Mouse (Mus musculus): Measurements from ENCODE around the gene Prr3. TPM values are rescaled to one million over a fixed set of nuclear protein-coding genes. Genes with fewer than 3 reads are reported as not detected.
"Not testable (repeated sequence)": the region's sequence is repeated elsewhere in the genome, so short reads cannot be mapped to it uniquely, and the experiment has no call there.

The Prr3 gene
- total RNA-seq (2022), result 1 to 10 TPM; 1.5 to 2.5 (median 1.9) TPM

- peak; percentile 86 to 89 for DNase-seq (ENCODE audit: low spot score in 2 of 2)
Observed at GRCm38 (mm10) chr17:35979401-35980362, at the start of gene Prr3, which contains the start of gene Gnl1. Gene Prr3, minus strand, starts transcription at chr17:35980236. Gene Gnl1, plus strand, starts transcription at chr17:35979851.

GRCm38 (mm10) chr17:36028879-36029619 lies 49.0 kb upstream of the Prr3 start:
- no peak for DNase-seq (ENCODE audit: low spot score in 2 of 2)

GRCm38 (mm10) chr17:36027663-36028062 lies 47.6 kb upstream of the Prr3 start:
- DNase-seq (ENCODE audit: low spot score in 2 of 2), result no peak

DNA sequence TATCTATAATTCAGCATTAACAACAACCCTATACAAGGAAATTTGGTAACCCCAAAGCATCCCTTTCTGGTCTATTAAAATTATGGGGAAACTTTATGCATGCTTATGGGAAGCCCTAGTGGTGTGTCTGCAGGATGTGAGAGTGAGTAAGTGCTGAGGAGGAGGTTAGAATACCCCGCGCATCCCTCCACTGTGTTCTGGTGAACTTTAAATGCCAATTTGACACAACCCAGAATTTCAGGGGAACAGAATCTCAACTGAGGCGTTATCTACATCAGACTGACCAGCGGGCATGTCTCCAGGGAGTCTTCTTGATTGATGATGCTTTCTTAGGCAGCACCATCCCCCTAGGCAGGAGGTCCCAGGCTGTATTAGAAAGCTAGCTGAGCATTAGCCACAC lies 45.9 kb upstream of the Prr3 start:
- DNase-seq (ENCODE audit: low spot score in 2 of 2), result no peak

GRCm38 (mm10) chr17:36025197-36025596 lies 45.2 kb upstream of the Prr3 start:
- no peak for DNase-seq (ENCODE audit: low spot score in 2 of 2)

DNA sequence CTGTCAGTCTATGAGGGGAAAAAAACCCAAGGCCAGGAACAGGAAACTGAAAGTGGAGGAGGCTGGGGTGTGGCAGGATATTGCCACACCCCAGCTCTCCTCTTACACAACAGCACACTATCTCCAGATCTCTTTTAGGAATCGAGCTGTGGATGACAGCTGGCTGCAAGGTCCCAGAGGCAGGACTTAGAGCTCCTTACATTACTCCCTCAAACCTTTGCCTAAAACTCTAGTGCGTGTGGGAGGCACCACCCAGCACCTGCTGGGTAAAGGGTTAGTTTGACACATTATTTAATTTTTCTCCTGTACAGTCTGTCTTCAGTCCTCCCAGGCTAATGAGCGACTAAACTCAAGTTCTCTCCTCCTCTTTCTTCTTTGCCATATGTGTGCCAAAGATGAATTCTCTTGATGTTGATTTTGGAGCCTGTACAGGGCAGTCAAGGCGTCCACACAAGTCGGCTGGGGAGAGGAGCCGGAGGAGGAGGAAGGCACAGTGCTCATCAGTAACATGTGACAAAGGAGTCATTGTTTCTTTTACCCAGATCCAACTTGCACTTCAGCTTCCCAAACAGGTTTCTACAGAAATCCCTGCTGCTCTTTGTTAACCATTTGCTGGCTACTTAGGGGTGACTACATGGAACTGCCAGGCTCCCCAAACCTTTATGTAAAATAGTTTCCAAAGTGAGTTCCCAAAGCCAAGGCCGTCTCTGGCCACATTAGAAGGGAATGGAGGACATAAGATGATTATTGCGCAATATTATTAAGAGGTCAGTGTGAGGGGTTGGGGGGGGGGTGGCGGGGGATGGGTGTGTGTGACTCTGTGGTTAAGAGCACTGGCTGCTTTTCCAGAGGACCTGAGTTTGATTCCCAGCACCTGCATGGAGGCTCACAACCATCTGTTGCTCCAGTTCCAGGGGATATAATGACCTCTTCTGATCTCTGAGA lies 43.9 kb upstream of the Prr3 start:
- no peak for DNase-seq (ENCODE audit: low spot score in 2 of 2)

GRCm38 (mm10) chr17:36022922-36023321 lies 42.9 kb upstream of the Prr3 start:
- DNase-seq (ENCODE audit: low spot score in 2 of 2), result no peak

GRCm38 (mm10) chr17:36022098-36022497 lies 42.1 kb upstream of the Prr3 start:
- DNase-seq (ENCODE audit: low spot score in 2 of 2), result no peak

- DNase-seq (ENCODE audit: low spot score in 2 of 2), result no peak
Observed at GRCm38 (mm10) chr17:36021309-36021708, 41.3 kb upstream of the Prr3 start.

DNA sequence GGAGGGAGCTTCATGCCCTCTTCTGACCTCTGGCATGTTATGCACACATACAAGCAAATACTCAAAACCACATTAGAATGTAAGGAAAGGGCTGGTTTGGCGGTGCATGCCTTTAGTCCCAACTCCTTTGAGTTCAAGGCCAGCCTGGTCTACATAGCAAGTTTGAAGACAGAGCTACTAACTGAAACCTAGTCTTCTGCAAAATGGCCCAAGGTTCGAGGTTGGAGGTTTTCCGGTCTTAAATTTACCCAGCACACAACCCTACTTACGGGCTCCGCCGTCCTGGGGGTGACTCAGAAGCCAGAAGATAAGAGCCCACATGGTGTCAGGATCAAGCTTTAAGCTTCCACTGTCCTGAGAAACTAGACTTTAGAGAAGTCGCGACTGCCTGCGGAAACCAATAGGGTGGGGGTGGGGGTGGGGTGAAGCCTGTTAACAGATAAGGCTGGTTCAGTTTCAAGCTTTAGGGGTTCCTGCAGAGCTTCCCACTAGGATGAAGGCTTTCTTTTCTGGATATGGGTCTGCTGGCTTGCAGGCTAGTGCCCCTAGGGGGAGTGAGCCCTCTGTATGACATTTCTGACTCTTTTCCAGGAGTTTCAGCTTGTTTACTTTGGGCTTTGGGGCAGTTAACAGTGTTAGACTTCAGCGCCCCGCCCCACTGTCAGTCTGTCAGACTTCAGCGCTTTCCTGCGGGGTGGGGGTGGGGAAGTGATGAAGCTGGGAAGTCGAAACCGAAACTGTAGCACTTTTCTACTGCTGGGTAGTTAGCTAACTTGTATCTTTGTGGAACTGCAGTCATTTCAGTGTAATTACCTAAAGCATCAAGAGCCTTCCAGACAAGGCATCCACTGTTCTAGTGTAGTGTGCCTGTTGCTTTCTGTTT lies 40.4 kb upstream of the Prr3 start, which contains the start of gene H2-T24:
Gene H2-T24 (minus strand): TSS at position 370 of the 883 bp plus-strand sequence.
- peak; percentile 42 to 46 for DNase-seq (ENCODE audit: low spot score in 2 of 2)

GRCm38 (mm10) chr17:36019519-36019918 lies 39.5 kb upstream of the Prr3 start:
- no peak for DNase-seq (ENCODE audit: low spot score in 2 of 2)

GRCm38 (mm10) chr17:36018979-36019378 lies 38.9 kb upstream of the Prr3 start:
- no peak for DNase-seq (ENCODE audit: low spot score in 2 of 2)

GRCm38 (mm10) chr17:36017046-36017445 lies 37.0 kb upstream of the Prr3 start:
- no peak for DNase-seq (ENCODE audit: low spot score in 2 of 2)

- no peak for DNase-seq (ENCODE audit: low spot score in 2 of 2)
Observed at GRCm38 (mm10) chr17:36014977-36015376, 34.9 kb upstream of the Prr3 start.

DNA sequence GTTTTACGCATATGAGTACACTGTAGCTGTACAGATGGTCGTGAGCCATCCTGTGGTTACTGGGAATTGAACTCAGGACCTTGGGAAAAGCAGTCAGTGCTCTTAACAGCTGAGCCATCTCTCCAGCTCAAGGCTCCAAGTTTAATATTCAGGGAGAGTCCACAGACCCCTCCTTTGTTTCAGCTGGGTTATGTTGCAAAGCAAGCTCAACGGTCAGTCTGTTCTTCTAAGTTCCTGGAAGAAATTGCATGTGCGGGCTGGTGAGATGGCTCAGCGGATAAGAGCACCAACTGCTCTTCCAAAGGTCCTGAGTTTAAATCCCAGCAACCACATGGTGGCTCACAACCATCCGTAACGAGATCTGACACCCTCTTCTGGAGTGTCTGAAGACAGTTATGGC lies 24.4 kb upstream of the Prr3 start:
- not testable (repeated sequence) for DNase-seq (ENCODE audit: low spot score in 2 of 2)

DNA sequence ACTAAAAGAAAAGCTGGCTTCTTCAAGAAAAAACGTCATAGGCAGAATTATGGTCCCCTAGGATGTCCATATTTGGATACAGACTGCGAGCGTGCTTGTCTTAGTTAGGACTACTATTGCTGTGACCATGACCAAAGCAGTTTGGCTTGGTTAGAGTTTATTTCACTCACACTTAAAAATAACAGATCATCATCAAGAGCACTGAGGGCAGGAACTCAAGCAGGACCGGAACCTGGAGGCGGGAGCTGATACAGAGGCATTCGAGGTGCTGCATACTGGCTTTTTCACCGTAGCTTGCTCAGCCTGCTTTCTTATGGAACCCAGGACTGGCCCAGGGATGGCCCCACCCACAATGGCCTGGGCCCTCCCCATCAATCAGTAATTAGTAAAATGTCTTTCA lies 23.3 kb upstream of the Prr3 start:
- no peak for DNase-seq (ENCODE audit: low spot score in 2 of 2)

DNA sequence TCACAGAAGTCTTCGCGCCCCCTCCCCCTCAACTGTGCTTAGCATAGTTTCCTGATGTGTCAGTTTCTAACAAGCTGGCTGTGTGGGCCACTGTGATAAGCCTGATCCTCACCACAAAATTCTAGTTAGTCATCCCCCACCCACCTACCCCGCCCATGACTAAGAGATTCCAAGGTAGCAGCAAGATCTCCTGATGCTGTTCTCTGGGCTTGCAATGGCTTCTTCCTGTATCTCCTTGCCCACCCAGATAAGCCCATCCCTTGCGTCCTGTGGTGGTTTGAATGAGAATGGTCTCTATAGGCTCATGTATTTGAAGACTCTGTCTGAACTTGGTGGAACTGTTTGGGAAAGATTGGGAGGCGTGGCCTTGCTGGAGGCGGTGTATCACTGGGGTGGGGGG lies 21.9 kb upstream of the Prr3 start:
- no peak for DNase-seq (ENCODE audit: low spot score in 2 of 2)

DNA sequence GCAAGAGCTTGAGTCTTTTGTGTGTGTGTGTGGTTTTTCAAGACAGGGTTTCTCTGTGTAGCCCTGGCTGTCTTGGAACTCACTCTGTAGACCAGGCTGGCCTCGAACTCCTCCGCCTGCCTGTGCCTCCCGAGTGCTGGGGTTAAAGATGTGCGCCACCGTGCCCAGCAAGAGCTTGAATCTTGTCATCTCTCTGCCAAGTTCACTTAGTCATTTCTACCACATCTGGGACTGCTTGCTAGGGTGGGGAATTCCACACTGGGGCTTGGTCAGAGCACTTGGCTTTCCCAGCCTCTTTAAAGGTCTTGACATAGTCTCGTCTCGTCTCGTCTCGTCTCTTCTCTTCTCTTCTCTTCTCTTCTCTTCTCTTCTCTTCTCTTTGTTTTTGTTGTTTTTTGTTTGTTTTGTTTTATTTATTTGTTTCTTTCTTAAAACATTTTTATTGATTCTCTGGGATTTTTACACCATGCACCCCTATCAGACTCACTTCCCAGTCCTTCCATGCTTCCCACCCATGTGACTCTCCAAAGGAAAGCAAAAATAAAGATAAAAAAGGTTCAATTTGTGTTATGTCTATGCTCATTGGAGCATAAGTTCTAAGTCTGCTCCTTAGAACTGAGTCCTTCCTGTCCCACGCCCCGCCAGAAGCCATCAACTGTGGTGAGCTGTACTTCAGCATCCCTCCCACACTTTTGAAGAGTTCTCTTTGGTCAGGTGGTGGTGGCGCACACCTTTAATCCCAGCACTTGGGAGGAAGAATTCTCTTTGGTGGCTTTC lies 21.3 kb upstream of the Prr3 start:
- DNase-seq (ENCODE audit: low spot score in 2 of 2), result no peak

DNA sequence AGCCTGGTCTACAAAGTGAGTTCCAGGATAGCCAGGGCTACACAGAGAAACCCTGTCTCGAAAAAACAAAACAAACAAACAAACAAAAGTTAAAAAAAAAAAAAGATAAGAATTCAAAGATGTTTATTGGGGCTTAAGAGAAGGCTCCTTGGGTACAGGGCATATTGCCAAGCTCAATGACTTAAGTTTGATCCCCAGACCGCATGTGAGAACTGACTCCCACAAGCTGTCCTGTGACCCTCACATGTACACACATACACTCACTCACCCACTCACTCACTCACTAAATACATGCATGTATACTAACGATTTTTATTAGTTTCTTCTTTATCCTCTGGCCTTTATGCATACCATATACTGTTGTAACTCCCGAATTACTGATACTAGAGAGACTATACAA lies 20.3 kb upstream of the Prr3 start:
- no peak for DNase-seq (ENCODE audit: low spot score in 2 of 2)

Measured in gastrocnemius, adult 8-10 months (tissue).